Mouse (Mus musculus): ENCODE measurements around the gene Rpl28.
A peak's percentile ranks its signal among the peaks of the same experiment; 100 is the strongest.

Rpl28 gene

GRCm38 (mm10) chr7:4830476-4830875 lies 37.8 kb downstream of the Rpl28 start:
- no peak for DNase-seq (ENCODE audit: low read depth, low spot score)

GRCm38 (mm10) chr7:4835631-4836327 lies 43.1 kb downstream of the Rpl28 start:
- no peak for DNase-seq (ENCODE audit: low read depth, low spot score)

DNA sequence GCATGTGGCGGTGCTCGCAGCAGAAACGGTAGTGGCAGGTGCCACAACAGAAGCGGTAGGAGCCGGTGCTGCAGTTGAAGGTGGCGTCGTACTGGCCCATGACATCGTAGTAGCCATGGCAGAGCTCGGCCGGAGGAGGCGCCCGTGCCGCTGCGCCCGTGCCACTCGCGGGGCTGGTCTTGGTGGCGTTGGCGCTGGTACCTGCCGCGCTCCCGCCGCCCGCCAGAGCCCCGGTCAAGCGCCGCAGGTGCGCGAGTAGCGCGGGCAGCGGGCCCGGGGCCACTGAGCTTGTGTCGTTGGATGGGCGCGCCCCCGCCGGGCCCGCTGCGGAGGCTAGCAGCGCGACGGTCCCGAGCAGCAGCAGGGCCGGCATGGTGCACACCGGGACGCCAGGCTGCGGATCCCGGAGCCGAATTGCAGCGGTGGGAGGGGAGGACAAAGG lies 43.7 kb downstream of the Rpl28 start:
- DNase-seq (ENCODE audit: low read depth, low spot score) = peak; percentile 82

- no peak for DNase-seq (ENCODE audit: low read depth, low spot score)
Measured at GRCm38 (mm10) chr7:4837639-4838038, 45.0 kb downstream of the Rpl28 start.

DNA sequence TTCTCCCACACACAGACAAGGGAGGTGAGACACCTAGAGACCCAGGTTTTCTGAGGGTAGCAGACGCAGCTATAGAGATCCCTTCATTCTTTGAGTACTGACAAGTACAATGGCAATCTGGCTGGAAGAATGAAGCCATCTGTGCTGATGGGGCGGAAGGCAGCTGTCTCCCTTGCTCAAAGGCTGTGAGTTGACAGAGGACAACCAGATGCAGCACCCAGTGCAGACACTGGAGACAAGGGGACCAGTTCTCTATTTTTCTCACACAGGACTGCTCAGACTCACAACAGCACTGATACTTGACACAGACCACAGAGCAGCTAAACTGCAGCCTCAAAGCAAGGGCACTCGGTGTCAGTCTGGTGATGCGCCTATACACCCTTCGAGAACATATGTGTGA lies 49.4 kb downstream of the Rpl28 start:
- DNase-seq (ENCODE audit: low read depth, low spot score) = no peak

GRCm38 (mm10) chr7:4842634-4843131 lies 50.0 kb downstream of the Rpl28 start:
- peak; percentile 53 for DNase-seq (ENCODE audit: low read depth, low spot score)

GRCm38 (mm10) chr7:4843604-4844244 lies 51.0 kb downstream of the Rpl28 start:
- DNase-seq (ENCODE audit: low read depth, low spot score) = peak; percentile 8

- no peak for DNase-seq (ENCODE audit: low read depth, low spot score)
Measured at GRCm38 (mm10) chr7:4844245-4844916, 51.7 kb downstream of the Rpl28 start, which contains the start of gene Shisa7. Shisa7 (minus strand) TSS chr7:4844696.

All from CD4-positive helper T cell, adult 2 months (primary cell).